Mouse (Mus musculus) lung, adult 2 months (tissue): Measurements from ENCODE around the gene Tnp2.

Experiments
- CTCF ChIP-seq: fragments of 200-500 bp; IDR thresholded peaks from 2 replicates; pipeline ENCODE4 v1.5.1; 2011; ENCODE audit warnings: mild to moderate bottlenecking, low read length, control low read depth; ENCODE audit not compliant: insufficient read depth
- POLR2A ChIP-seq: fragments of 200-500 bp; IDR thresholded peaks from 2 replicates; pipeline ENCODE4 v1.6.1; 2011; ENCODE audit warnings: low read depth, mild to moderate bottlenecking, control low read depth, low read length, borderline replicate concordance; ENCODE audit errors: extremely low read depth

DNA sequence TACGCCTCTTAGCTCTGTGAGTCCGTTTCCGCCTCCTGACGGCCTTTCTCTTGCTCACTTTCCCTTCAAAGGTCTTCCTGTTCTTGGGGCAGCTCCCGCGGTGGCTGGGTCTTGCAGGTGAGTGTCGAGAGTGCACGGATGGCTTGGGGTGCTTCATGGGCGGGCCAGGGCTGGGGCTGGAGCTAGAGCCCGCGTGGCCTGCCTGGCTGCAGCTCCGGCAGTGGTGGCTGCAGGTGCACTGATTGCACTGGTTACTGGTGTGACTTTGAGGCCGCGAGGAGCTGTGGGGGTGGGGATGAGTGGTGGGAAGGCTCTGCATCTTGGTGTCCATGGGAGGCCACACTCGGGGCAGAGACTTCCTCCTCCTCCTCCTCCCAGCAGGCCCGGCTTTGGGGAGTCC lies at the start of gene Tnp2:
- TF ChIP-seq POLR2A (no peak), CTCF (no peak)
